Mouse (Mus musculus): Measurements from ENCODE around the gene Ptpn7.
"Not testable (repeated sequence)": the region's sequence is repeated elsewhere in the genome, so short reads cannot be mapped to it uniquely, and the experiment has no call there.

Ptpn7 gene

GRCm38 (mm10) chr1:135132473-135132872, at the start of gene Ptpn7:
Gene Ptpn7, plus strand, starts transcription at chr1:135132700.
- DNase-seq: peak; percentile 97

- no peak for DNase-seq
These were observed 49.0 kb upstream of the Ptpn7 start for GRCm38 (mm10) chr1:135083465-135083864.

GRCm38 (mm10) chr1:135085296-135085871, 47.1 kb upstream of the Ptpn7 start:
- peak; percentile 46 to 68 for DNase-seq

DNA sequence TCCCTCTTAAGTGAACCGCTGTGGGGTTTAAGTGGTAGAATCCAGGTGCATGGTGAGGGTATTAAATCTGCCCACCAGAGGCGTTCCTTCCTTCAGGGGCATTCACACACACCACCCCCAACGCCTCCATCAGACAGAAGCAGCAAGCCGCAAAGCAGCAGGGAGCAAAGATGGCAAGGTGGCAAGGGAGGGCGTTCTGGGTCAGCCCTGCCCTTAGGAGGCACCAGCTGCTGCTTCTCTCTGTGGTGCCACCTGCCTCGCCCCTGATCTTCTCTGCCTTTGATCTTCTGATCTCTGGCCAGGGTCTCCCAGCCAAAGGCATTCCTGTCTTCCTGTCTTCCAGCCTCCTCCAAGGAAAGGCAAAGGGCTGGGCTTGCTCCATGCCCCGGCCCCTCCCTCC, 46.5 kb upstream of the Ptpn7 start:
- DNase-seq: peak; percentile 39 to 66

GRCm38 (mm10) chr1:135087414-135087813, 45.1 kb upstream of the Ptpn7 start:
- no peak for DNase-seq

DNA sequence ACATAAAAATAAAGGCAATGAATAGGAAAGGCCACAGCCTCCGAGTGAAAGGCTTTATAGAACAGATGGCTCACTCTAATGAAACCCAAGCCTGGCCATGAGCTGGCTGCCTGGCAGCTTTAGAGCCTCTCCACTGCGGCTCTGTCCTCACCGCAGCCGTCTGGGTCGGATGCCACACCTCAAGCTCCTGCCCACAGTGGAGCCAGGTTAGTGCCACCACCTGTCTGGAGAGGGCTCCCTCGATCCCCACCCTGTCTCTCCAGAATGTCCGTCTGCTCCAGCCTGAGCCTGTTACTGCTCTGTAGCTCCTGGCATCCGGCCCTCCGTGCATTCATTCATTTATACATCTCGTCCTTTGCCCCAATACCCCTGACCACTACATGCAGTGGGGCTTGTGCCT, 42.9 kb upstream of the Ptpn7 start:
- no peak for DNase-seq

DNA sequence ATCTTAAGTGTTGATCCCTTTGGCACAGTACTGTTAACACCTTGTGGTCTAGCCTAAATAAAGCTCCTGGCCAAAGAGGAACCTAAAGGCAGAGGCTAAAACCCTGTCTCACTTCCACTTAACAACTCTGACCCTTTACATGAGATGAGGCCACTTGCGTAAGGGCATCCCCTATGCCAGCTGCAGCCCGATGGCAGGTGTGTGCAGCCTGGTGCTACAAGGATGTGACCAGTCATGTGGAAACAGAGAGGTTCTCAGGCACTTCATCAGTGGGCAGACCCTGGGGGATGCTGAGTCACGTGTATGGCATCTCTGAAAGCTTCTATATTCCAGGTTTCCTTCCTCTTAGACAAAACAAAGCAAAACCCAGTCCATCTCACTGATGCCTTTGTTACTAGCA, 41.6 kb upstream of the Ptpn7 start:
- no peak for DNase-seq

- no peak for DNase-seq
These were observed 37.8 kb upstream of the Ptpn7 start for GRCm38 (mm10) chr1:135094723-135095122.

- no peak for DNase-seq
These were observed 37.3 kb upstream of the Ptpn7 start for GRCm38 (mm10) chr1:135095189-135095588.

- no peak for DNase-seq
These were observed 36.2 kb upstream of the Ptpn7 start for GRCm38 (mm10) chr1:135096312-135096711.

DNA sequence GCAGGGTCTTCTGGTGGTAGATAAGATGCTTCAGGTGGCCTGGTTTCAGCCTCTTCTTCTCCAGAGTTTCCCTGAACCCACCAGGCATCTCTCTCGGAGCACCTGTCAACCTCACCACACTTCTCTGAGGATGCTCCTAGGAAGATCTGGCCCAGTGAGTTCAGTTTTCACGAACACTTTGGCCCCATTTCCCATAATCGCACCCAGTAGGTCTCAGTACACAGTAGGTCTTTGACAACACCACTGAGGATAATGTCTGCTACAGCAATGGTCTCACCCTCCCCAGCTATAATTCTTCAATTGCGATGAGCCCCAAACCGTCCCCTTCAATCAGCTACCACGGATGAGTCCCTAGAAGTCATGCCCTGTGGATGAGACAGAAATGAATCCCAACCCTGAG, 35.1 kb upstream of the Ptpn7 start:
- DNase-seq: no peak

DNA sequence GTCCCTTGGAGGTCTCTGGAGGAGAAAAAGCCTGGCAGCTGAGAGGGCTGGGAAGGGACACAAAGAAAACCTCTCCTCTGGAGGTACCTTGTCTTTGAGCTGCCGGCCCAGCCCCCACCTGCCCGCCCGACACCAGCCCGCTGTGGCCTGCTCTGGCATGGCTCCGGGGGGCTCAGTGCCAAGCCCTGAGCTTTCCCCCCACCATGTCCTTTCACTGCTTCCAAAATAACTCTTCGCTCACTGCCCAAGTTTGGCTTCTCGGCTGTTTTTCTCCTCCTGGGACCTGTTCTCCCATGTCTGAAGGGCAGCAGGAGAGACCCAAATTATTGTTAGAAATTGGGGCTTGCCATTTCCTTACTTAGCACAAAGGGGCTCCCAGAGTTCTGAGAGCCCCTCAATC, 34.1 kb upstream of the Ptpn7 start:
- no peak for DNase-seq

GRCm38 (mm10) chr1:135100400-135100799, 32.1 kb upstream of the Ptpn7 start:
- no peak for DNase-seq

GRCm38 (mm10) chr1:135105124-135105523, 27.4 kb upstream of the Ptpn7 start, which contains the start of gene Lgr6:
Gene Lgr6, minus strand, starts transcription at chr1:135105276.
- peak; percentile 26 to 56 for DNase-seq

DNA sequence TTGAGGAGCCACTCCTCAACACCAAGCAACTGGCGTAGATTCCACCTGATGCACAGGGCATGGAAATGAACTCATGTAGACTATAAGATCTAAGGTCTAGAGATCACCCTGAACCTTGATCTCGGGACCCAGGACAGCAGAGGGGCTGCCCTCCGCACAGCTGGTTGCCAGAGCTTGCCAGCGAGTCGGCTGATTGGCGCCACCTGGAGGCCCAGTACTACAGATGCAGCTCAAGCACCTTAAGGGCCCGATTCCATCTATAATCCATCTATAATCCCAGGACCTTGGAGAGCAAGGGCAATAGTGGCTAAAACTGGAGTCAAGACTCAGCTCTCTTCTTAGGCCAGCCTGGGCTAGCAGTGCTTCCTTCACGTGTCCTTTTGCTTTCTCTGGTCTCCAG, 26.5 kb upstream of the Ptpn7 start:
- peak; percentile 75 to 76 for DNase-seq

DNA sequence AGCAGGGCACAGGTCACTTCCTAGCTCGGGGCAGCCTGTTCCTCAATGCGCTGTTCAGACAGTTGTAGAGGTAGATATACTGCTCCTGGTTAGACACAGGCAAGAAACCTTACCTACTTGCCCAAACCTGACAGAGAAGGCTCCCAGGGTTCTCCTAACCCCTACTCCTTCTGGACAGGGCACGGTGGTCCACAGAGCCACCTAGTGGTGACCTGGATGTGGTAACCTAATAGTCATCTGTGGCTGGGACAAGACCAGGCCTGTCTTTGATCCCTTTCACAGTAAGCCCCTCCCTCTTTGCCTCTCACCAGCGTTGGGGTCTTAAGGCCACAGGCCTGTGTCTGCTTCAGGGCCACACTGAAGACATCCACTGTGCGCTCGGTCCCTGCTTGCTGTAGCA, 23.9 kb upstream of the Ptpn7 start:
- DNase-seq: peak; percentile 48 to 52

- DNase-seq: peak; percentile 68 to 78
These were observed 22.4 kb upstream of the Ptpn7 start for GRCm38 (mm10) chr1:135110075-135110474.

- not testable (repeated sequence) for DNase-seq
These were observed 21.2 kb upstream of the Ptpn7 start for GRCm38 (mm10) chr1:135111271-135111670.

- DNase-seq: peak; percentile 62 to 65
These were observed 19.8 kb upstream of the Ptpn7 start for GRCm38 (mm10) chr1:135112661-135113060.

GRCm38 (mm10) chr1:135124573-135125363, 7.7 kb upstream of the Ptpn7 start:
- no peak for DNase-seq

DNA sequence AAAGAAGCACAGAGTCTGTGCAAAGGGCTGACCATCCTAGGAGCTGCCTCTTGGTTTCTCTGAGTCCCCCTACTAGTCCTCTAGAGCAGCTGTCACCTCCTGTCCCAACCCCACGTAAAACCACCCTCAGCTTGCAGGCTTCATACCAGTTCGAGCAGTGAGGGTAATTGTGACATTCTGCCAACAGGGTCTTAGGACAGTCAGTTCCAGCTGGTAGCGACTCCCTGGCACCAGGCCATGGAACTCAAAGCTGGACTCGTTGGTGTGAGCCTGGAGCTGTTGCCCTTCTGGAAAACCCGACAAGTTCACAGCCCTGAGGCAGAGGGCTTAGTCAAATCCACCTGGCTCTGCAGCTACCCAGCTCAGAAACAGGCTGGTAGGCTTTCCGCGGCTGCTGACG, 6.5 kb upstream of the Ptpn7 start:
- DNase-seq: no peak

GRCm38 (mm10) chr1:135126443-135127027, 6.0 kb upstream of the Ptpn7 start:
- no peak for DNase-seq

DNA sequence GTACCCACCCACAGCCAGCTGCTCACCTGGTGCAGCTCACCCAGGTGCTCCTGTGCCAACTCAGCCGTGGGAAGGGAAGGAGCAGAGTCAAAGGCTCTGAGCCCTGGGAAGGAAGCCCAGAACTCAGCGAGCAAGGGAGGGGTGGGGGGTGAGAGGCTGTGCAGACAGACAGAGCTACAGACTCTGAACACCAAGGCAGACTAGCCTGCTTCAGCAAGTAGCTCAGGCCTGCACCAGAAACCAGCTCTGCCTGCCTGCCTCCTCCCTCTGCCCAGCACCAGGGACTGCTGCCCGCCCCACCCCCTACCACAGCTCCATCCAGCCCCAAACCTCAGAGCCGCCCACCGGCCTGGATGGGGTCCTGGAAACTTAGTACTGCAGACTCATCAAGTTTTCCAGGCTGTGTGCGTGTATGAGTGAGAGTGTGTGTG, 4.5 kb upstream of the Ptpn7 start:
- DNase-seq: peak; percentile 40 to 71

GRCm38 (mm10) chr1:135128986-135129385, 3.5 kb upstream of the Ptpn7 start:
- peak; percentile 57 for DNase-seq

Measured in thymus, postnatal 36 days (tissue).